Mouse (Mus musculus) brain, adult 2 months (tissue): ENCODE results near the gene Gm3298.
"Not testable (repeated sequence)": the region's sequence is repeated elsewhere in the genome, so short reads cannot be mapped to it uniquely, and the experiment has no call there.

Experiments used
- DNase-seq: peaks from one replicate; pipeline ENCODE4 v3.0.0; 2011; ENCODE audit warnings: low read depth, low spot score

The Gm3298 gene

DNA sequence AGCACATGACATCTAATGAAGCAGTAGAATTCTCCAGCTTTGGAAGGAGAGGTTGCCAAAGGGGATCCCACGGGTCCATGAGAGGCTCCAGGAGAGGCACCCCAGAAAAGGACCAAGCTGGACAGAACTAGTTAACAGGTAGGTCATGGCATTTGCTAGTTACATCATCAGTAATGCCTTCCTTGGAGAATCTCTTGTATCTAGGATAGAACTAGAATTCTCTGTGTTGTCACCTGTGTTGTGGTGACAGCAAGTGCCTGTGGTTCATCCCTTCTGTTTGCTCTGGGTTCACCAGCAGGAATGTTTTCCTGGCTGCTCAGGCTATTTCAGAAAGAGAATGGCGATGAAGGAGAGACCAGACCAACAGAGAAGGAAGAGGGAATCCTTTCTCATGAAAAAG is at the start of gene Gm3298:
Gene Gm3298, plus strand, starts transcription at position 301 of the 400 bp plus-strand sequence.
- not testable (repeated sequence) for DNase-seq

DNA sequence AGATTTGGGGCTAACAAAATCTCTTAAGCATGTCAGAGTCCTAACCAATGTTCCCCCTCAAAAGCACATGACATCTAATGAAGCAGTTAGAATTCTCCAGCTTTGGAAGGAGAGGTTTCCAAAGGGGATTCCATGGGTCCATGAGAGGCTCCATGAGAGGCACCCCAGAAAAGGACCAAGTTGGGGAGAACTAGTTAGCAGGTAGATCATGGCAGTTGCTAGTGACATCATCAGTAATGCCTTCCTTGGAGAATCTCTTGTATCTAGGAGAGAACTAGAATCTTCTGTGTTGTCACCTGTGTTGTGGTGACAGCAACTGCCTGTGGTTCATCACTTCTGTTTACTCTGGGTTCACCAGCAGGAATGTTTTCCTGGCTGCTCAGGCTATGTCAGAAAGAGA is 32.1 kb upstream of the Gm3298 start, which contains the start of gene Gm8297:
Gene Gm8297, plus strand, starts transcription at position 301 of the 400 bp plus-strand sequence.
- DNase-seq: not testable (repeated sequence)

- not testable (repeated sequence) for DNase-seq
These were observed 34.6 kb downstream of the Gm3298 start, which contains the start of gene 4930555G01Rik for GRCm38 (mm10) chr14:5050329-5050728. Gene 4930555G01Rik, plus strand, starts transcription at chr14:5050629.
